Mouse (Mus musculus) brain, embryonic 14.5 days (tissue): ENCODE results near the gene Cyp2u1.

Experiments
- CTCF ChIP-seq: fragments of 200-500 bp; IDR thresholded peaks from 2 replicates; pipeline ENCODE4 v1.5.1; 2012; ENCODE audit warnings: inconsistent platforms, mild to moderate bottlenecking, moderate library complexity, borderline replicate concordance; ENCODE audit not compliant: insufficient read depth, insufficient read length; ENCODE audit errors: extremely low read depth
- POLR2A ChIP-seq: fragments of 200-500 bp; IDR thresholded peaks from 2 replicates; pipeline ENCODE4 v1.6.1; 2012; ENCODE audit warnings: mild to moderate bottlenecking, inconsistent platforms, borderline replicate concordance; ENCODE audit not compliant: poor library complexity, insufficient read depth, insufficient read length, severe bottlenecking; ENCODE audit errors: extremely low read depth

GRCm38 (mm10) chr3:131271559-131272373 lies 31.3 kb downstream of the Cyp2u1 start, which contains the start of gene Hadh:
- TF ChIP-seq CTCF, result no peak
- peak; percentile 19; the same call in 1 of the 2 replicates for TF ChIP-seq POLR2A
